Mouse (Mus musculus): Measurements from ENCODE around the gene Ccdc186. TPM values are rescaled to one million over a fixed set of nuclear protein-coding genes. Genes with fewer than 3 reads are reported as not detected.

The Ccdc186 gene
- 22.0 TPM for polyA plus RNA-seq (2017; shearing (Covaris generic))

GRCm38 (mm10) chr19:56821798-56822447, at the start of gene Ccdc186:
TSS of gene Ccdc186 (minus strand) at chr19:56822190.

GRCm38 (mm10) chr19:56826047-56826631, 4.1 kb upstream of the Ccdc186 start, which contains the start of gene Tdrd1:
TSS of gene Tdrd1 (plus strand) at chr19:56826209.

Other genes starting within 250 kb of the Ccdc186 start
- not detected for gene Adrb1, start 100.0 kb downstream of the Ccdc186 start, polyA plus RNA-seq (2017; shearing (Covaris generic))
- not detected for gene Tdrd1, start 4.0 kb upstream of the Ccdc186 start, polyA plus RNA-seq (2017; shearing (Covaris generic))
- not detected for gene Vwa2, start 52.1 kb upstream of the Ccdc186 start, polyA plus RNA-seq (2017; shearing (Covaris generic))
- not detected for gene Afap1l2, start 186.0 kb upstream of the Ccdc186 start, polyA plus RNA-seq (2017; shearing (Covaris generic))